Mouse (Mus musculus) bone marrow, adult 2 months (tissue): Measurements from ENCODE around the gene Naa80. TPM values are rescaled to one million over a fixed set of nuclear protein-coding genes. Genes with fewer than 3 reads are reported as not detected.

ENCODE experiments used
- H3K27ac ChIP-seq: fragments of 200-500 bp; 2 replicates; pipeline ENCODE4 v1.5.1; 2012; ENCODE audit warnings: low read depth, mild to moderate bottlenecking, control low read depth, inconsistent platforms, low read length; ENCODE audit not compliant: control insufficient read depth, poor library complexity, insufficient read depth
- H3K4me1 ChIP-seq: fragments of 200-500 bp; 2 replicates; pipeline ENCODE4 v1.6.1; 2011; ENCODE audit warnings: low read length; ENCODE audit not compliant: control insufficient read depth, insufficient read depth
- H3K4me3 ChIP-seq: fragments of 200-500 bp; replicated peaks from 2 replicates; pipeline ENCODE3; 2011; ENCODE audit warnings: mild to moderate bottlenecking, low read depth, low read length, control low read depth; ENCODE audit not compliant: control insufficient read depth
- CTCF ChIP-seq: fragments of 200-500 bp; IDR thresholded peaks from 2 replicates; pipeline ENCODE4 v1.5.1; 2011; ENCODE audit warnings: low read length, control low read depth; ENCODE audit not compliant: control insufficient read depth, insufficient read depth
- POLR2A ChIP-seq: fragments of 200-500 bp; IDR thresholded peaks from 2 replicates; pipeline ENCODE4 v1.6.1; 2011; ENCODE audit warnings: low read depth, mild to moderate bottlenecking, control low read depth, low read length, borderline replicate concordance; ENCODE audit not compliant: control insufficient read depth
- WGBS: fragments of 180-500 bp; shearing (Covaris S2); methylation state at CpG from one replicate; pipeline ENCODE4 v1.1.7; 2018; 5-methylcytosine and 5-hydroxymethylcytosine counted together
- polyA plus RNA-seq: library from polyadenylated mRNA; stranded (reverse); fragments of >200 nt; gene quantifications from 2 replicates; pipeline ENCODE4 v1.2.4, GENCODE M21; 2011; ENCODE audit warnings: low replicate concordance; ENCODE audit not compliant: missing spikeins, insufficient read depth, insufficient read length

Gene Naa80
- 14.9 and 34.9 TPM in 2 replicates for polyA plus RNA-seq

DNA sequence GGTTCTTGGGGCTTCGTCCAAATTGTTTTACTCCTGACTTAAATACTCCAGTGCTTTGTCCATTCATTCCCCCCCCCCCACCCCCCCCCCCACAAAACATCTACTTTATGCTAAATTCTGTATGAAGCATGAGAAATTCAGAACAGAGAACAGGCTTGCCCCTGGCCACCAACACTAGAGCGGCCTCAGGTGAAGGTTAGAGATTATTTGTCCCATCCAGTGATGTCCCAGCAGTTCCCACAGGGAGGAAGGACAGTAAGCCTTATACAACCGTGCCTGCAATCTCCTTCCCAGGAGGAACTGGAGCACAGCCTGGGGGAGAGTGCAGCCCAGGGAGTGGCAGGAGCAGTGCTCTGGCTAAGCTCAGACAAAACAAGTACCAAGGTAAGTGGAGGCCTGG is at the start of gene Naa80:
Naa80 (plus strand) TSS at position 301 of the 400 bp plus-strand sequence.
- Histone ChIP-seq H3K4me1 (no peaks in the 10 kb centered on the region; the same call in 1 of the 2 replicates), H3K4me3 (no peak within 1 kb of the TSS), H3K27ac (no peak within 1 kb of the TSS)
- WGBS, result 78% methylated on average over 3 of the region's 3 CpGs
- TF ChIP-seq CTCF, result no peak
- no peak for TF ChIP-seq POLR2A

DNA sequence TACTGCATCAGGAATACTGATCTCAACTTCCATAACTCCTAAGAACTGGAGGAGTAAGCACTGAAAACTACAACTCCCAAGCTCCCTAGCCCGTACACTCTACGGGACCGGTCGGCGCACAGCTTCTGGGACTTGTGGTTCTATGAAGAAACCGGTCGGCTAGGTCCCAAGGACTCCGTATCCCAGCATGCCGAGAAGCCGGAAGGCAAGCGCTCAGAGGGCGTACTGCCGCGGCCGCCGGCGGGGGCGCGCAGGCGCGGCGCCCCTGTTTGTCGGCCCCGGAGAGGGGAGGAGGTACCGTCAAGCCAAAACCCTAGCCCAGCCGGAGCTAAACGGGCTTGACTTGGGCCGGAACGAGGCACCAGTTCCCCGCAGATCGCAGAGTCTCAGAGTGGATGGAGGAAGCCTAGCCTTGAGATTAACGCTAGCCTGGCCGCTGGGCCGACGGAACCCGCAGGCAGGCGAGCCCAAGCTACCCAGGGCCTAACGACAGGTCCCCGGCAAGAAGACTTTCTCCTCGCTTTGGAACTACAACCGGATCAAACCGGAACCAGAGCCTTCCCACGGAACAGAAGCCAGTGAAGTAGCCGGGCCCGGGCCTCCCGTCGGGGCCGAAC is 44.8 kb upstream of the Naa80 start, which contains the start of gene Tmem115:
Tmem115 (plus strand) TSS at position 155 of the 617 bp plus-strand sequence.
- Histone ChIP-seq H3K4me3 (peak within 1 kb of the TSS; percentile 94), H3K4me1 (peaks cover 3% of the 10 kb centered on the region), H3K27ac (peak within 1 kb of the TSS; percentile 76)
- WGBS, result under 1% methylated on average over 48 of the region's 48 CpGs
- peak; percentile 67 for TF ChIP-seq POLR2A
- TF ChIP-seq CTCF, result no peak

DNA sequence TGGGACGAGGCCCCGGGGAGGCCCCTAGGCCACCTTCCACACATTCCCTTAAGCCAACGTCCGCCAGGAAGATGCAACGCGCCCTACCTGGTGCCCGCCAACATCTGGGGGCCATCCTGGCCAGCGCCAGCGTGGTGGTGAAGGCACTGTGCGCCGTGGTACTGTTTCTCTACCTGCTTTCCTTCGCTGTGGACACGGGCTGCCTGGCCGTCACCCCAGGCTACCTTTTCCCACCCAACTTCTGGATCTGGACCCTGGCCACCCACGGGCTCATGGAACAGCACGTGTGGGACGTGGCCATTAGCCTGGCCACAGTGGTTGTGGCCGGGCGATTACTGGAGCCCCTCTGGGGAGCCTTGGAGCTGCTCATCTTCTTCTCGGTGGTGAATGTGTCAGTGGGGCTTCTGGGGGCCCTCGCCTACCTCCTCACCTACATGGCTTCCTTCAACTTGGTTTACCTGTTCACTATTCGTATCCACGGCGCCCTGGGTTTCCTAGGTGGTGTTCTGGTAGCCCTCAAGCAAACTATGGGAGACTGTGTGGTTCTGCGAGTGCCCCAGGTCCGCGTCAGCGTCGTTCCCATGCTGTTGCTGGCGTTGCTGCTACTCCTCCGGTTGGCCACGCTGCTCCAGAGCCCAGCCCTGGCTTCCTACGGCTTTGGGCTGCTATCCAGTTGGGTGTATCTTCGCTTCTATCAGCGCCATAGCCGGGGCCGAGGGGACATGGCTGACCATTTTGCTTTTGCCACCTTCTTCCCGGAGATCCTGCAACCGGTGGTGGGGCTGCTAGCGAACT is 44.1 kb upstream of the Naa80 start:
- under 1% methylated on average over 40 of the region's 40 CpGs for WGBS
- TF ChIP-seq POLR2A (no peak), CTCF (no peak)
- Histone ChIP-seq H3K27ac (peak overlapping the region; percentile 76), H3K4me3 (peak overlapping the region; percentile 94), H3K4me1 (peaks cover 3% of the 10 kb centered on the region)

DNA sequence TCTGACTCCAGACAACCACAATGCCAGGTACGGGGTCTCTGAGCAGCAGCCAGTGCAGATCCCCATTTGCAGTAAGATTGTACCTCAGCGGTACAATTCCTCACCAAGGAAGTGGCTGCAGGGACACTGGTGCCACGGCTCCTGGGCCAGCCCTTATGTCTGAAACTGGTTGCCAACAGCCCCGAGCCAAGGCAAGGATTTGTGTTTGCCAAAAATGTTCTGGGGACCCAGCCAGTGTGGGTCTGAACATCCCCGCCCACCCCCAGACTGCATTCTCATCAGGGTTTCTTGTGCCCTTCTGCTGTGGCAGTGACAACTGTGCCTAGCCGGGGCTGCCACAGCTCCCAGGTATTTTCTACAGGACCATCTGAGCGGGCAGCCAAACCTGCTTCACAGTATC is 40.5 kb upstream of the Naa80 start:
- no peak for TF ChIP-seq POLR2A
- no peak for TF ChIP-seq CTCF
- 93% methylated on average over 7 of the region's 7 CpGs for WGBS
- Histone ChIP-seq H3K27ac (no peak overlapping the region), H3K4me1 (peaks cover 3% of the 10 kb centered on the region), H3K4me3 (no peak overlapping the region)

DNA sequence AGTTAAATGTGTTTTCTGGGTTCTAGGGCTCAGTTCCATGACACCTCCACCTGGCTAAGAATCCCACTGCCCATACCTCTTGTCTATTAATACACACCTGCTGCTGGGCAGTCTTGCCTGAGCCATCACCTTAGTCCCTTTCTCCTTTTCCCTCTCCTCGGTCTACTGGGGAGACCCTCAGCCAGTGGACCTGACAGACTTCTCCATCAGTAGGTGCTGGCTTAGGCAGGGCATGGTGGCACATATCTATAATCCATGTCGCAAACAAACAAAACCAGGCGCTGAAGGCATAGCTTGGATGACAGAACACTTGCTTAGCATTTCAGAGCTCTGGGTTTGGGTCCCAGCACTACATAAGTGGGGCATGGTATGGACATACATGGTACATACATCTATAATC is 40.0 kb upstream of the Naa80 start:
- H3K4me3 ChIP-seq, result no peak overlapping the region
- no peak for TF ChIP-seq POLR2A
- no peak for TF ChIP-seq CTCF
- peaks cover 2% of the 10 kb centered on the region for H3K4me1 ChIP-seq
- H3K27ac ChIP-seq, result no peak overlapping the region
- 82% methylated on average over 3 of the region's 3 CpGs for WGBS

DNA sequence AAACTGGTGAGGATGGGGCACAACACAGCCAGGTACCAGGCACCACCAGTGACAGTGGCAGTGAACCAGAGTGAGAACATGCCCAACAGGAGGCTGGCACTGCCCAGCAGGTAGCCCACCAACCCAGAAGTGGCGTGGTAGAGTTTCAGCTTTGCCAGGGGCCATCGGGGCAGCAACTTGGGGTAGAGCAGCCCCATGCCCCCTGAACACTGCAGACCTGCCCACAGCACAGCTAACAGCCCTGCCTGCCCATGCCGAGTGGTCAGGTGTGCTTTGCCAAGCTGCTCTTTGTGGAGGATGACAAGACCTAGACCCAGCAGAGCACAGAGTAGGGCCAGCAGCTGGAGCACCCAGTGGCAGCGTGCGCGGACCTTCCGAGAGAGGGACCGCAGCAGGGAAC is 38.7 kb upstream of the Naa80 start:
- 94% methylated on average over 8 of the region's 8 CpGs for WGBS
- TF ChIP-seq CTCF (no peak), POLR2A (0 out of 2 replicates have a peak, but pooled peaks have one; percentile 5)
- Histone ChIP-seq H3K4me3 (no peak overlapping the region), H3K27ac (no peak overlapping the region; the same call in 1 of the 2 replicates), H3K4me1 (peaks cover 2% of the 10 kb centered on the region)

DNA sequence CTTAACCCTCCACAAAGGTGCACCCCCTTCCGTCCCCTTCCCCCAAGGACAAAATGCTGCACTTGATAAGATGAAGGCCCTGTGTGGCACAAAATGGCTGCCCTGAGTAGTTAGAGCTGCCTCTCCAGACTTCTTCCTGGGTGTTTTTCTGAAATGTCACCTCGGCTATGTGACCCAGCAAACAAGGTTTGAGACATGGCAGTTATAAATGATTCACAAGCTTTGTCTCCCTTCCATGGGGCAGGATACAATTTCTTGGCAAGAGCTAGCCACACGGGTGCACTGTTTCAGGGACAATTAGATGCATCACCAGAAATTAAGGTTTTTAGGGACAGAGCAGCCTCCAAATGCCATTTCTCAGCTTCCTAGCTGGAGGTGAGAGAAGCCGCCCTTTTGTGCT is 38.3 kb upstream of the Naa80 start:
- WGBS, result 70% methylated on average over 4 of the region's 4 CpGs
- H3K27ac ChIP-seq, result no peak overlapping the region
- no peak for TF ChIP-seq POLR2A
- no peak for TF ChIP-seq CTCF
- H3K4me1 ChIP-seq, result peaks cover 2% of the 10 kb centered on the region
- H3K4me3 ChIP-seq, result no peak overlapping the region

DNA sequence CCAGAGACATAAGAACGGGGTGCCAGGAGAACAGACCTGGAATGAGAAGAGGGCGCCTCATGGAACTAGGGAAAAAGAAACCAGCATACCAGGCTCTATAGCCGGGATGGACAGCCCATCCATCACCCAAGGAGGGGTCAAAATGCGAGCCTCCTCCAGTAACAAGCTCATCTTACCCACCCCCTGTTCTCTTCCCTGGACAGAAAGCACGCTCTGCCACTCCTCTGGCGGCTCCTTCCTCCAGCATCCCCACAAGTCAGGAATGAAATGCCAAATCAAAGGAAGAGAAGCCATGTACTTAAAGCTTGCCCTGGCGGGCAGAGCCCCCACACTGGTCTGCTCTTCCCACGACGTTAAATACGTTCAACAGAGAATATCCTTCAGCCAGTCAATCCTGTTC is 37.7 kb upstream of the Naa80 start:
- no peak overlapping the region for H3K4me3 ChIP-seq
- WGBS, result 61% methylated on average over 10 of the region's 10 CpGs
- H3K4me1 ChIP-seq, result no peaks in the 10 kb centered on the region; the same call in 1 of the 2 replicates
- no peak for TF ChIP-seq CTCF
- TF ChIP-seq POLR2A, result no peak
- H3K27ac ChIP-seq, result no peak overlapping the region
